Mouse (Mus musculus): Measurements from ENCODE around the gene Kpna7. TPM values are rescaled to one million over a fixed set of nuclear protein-coding genes. Genes with fewer than 3 reads are reported as not detected.
"Not testable (repeated sequence)": the region's sequence is repeated elsewhere in the genome, so short reads cannot be mapped to it uniquely, and the experiment has no call there.

Gene Kpna7
- total RNA-seq, 2 experiments from 2014 or later: not detected

DNA sequence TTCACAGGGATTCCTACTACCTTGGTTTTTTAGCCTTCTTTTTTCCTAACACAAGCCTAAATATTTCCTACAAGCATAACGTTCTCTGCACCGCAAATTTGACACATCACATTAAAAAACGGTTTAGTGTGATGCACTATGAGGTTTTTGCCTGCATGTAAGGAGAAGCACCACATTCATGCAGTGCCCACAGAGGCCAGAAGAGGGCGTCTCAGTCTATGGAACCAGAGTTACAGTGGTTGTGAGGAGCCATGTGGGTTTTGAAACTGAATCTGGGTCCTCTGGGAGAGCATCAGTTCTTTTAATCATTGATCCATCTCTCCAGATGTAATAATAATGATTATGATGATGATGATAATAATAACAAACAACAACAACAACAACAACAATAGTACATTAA is 42.2 kb downstream of the Kpna7 start:
- peak; percentile 59 for ATAC-seq (replicated peaks; ENCODE audit: poor library complexity, severe bottlenecking)

GRCm38 (mm10) chr5:145032391-145032790 is 51.4 kb downstream of the Kpna7 start, which contains the start of gene Gm4871:
TSS of gene Gm4871 (minus strand) at chr5:145032754.
- ATAC-seq (replicated peaks; ENCODE audit: poor library complexity, severe bottlenecking): not testable (repeated sequence)

- ATAC-seq (replicated peaks; ENCODE audit: poor library complexity, severe bottlenecking): not testable (repeated sequence)
Observed at GRCm38 (mm10) chr5:145030476-145030875, 53.4 kb downstream of the Kpna7 start.

- not testable (repeated sequence) for ATAC-seq (replicated peaks; ENCODE audit: poor library complexity, severe bottlenecking)
Observed at GRCm38 (mm10) chr5:145020712-145021111, 63.1 kb downstream of the Kpna7 start.

DNA sequence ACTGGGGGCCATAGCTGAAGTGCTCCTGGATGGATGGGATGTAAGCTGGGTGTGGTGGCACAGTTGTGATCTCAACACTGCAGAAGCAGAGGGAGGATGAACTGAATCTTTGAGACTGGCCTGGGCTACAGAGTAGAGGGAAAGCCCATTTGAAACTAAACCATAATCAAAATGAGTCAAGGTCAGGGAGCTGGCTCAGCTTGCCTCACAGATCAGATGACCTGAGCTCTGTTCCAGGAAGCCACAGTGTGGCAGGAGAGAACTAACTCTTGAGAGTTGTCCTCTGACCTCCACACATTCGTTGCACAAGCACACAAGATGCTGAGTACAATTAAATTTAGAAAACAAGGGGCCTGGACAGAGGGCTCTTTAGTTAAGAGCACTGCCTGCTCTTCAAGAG is 63.6 kb downstream of the Kpna7 start:
- not testable (repeated sequence) for ATAC-seq (replicated peaks; ENCODE audit: poor library complexity, severe bottlenecking)

DNA sequence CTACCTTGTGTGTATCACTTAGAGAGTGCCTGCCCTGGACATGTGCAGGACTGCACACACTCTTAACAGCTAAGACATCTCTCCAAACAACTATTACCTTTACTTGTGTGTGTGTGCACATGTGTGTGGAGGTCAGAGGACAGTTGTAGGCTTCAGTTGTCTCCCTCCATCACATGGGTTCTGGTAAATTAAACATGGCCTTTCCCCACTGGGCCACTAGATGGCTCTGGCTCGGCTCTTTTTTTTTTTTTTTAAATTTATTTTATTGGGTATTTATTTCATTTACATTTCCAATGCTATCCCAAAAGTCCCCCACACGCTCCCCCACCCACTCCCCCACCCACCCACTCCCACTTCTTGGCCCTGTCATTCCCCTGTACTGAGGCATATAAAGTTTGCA is 67.1 kb downstream of the Kpna7 start:
- not testable (repeated sequence) for ATAC-seq (replicated peaks; ENCODE audit: poor library complexity, severe bottlenecking)

DNA sequence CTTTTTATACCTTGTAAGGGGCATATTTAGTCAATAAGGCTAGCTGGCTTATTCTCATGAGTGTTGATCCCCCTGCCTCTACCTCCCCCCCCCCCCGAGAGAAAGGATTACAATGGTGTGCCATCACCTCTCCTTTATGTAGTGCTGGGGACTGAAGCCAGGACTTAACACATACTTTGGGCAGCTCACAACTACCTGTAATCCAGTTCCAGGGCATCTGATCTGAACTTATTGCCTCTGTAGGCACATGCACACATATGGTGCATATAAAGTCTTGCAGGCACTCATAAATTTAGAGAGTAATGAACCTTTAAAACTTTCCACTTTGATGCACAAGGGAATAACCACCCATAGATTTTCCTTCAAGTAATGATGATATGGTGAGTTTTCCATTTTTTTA is 69.6 kb downstream of the Kpna7 start:
- ATAC-seq (replicated peaks; ENCODE audit: poor library complexity, severe bottlenecking): no peak

DNA sequence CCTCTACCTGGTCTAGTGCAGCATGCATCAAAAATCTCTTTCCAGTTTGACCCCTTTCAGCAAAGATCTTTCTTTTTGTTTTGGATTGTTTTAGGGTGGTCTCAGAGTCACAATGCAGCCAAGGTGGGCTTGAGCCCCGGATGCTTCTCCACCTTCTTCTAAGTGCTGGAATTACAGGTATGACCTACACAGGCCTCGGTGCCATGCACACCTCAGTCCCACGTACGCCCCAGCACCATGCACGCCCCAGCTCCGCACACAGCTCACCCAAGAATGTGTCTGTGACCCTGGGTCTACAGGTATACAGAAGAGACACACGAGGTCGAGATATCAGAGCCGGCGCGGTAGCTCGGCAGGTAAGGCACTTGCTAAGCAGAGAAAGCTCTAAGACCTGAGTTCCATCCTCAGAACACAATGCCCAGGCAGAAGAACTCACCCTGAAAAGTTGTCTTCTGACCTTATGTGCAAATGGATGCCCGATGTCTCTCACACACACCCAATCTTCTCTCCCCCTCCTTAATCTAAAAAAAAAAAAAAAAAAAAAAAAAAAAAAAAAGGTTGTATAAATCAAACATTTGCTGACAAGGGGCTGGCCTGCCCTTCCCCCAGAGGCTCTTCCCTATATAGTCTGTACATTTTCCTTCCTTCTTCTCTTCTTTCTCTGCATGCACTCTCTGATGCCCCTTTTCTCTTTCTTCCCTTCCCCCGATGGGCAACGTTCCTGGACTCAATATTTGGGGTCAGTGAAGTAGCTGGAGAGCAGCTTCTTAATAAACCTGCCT is 74.8 kb downstream of the Kpna7 start:
- ATAC-seq (replicated peaks; ENCODE audit: poor library complexity, severe bottlenecking): no peak

- no peak for ATAC-seq (replicated peaks; ENCODE audit: poor library complexity, severe bottlenecking)
Observed at GRCm38 (mm10) chr5:145005596-145005995, 78.2 kb downstream of the Kpna7 start.

- ATAC-seq (replicated peaks; ENCODE audit: poor library complexity, severe bottlenecking): no peak
Observed at GRCm38 (mm10) chr5:145004495-145004894, 79.3 kb downstream of the Kpna7 start.

DNA sequence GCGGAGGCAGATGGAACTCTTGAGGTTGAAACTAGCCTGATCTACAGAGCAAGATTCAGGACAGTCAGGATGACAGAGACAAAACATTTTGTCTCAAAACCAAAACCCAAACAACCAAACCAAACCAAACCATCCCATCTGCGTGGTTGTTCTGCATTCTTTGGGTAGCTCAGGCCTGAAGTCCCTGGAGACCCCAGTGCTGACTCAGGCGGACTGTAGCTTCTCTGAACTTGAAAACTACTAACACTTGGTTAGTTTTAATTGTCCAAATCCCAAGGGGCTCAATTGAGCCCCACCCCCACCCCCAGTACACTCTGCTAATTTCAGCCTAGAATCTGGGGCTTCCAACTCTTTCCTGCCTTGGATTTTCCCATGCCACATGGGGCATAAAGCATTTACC is 80.5 kb downstream of the Kpna7 start:
- no peak for ATAC-seq (replicated peaks; ENCODE audit: poor library complexity, severe bottlenecking)

GRCm38 (mm10) chr5:144998491-144998890 is 85.3 kb downstream of the Kpna7 start:
- peak; percentile 92 for ATAC-seq (replicated peaks; ENCODE audit: poor library complexity, severe bottlenecking)

DNA sequence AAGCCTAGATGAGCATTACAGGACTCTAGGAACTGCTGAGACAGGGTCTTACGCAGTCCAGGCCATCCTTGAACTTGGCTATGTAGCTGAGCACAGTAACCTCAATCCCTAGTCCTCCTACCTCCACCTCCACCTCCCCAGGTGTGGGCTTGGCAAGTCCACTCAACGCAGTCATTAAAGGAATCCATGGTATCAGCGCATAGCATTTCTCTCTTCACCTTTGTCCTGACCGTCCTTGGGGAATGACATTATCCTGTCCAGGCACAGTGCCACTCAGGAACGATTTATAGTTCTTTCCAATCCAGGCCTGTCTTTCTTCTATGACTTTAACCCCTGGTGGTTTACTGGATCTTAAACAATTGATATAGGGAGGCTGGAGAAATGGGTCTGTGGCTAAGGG is 93.3 kb downstream of the Kpna7 start:
- no peak for ATAC-seq (replicated peaks; ENCODE audit: poor library complexity, severe bottlenecking)

- ATAC-seq (replicated peaks; ENCODE audit: poor library complexity, severe bottlenecking): no peak
Observed at GRCm38 (mm10) chr5:144990051-144990450, 93.8 kb downstream of the Kpna7 start.

GRCm38 (mm10) chr5:144989061-144989405 is 94.8 kb downstream of the Kpna7 start:
- 0 out of 2 replicates have a peak, but pooled peaks have one; percentile 8 for ATAC-seq (replicated peaks; ENCODE audit: poor library complexity, severe bottlenecking)

- peak; percentile 34; the same call in 1 of the 2 replicates for ATAC-seq (replicated peaks; ENCODE audit: poor library complexity, severe bottlenecking)
Observed at GRCm38 (mm10) chr5:144988340-144989060, 95.3 kb downstream of the Kpna7 start.

DNA sequence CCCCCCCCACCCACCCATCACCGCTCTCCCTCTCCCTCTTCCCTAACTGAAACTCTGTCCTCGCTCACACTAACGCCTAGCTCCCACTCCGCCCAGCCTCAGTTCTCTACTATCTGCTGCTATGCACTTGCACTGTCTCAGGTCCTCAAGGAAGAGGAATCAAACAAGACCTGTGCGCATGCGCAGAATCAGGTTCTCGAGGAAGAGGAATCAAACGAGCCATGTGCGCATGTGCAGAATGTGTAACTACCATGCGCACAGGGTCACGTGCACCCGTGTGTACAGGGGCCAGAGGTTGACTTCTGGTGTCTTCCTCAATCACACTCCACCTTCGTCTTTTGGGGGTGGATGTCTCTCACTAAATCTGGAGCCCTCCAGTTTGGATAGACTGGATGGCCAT is 96.3 kb downstream of the Kpna7 start:
- ATAC-seq (replicated peaks; ENCODE audit: poor library complexity, severe bottlenecking): no peak

DNA sequence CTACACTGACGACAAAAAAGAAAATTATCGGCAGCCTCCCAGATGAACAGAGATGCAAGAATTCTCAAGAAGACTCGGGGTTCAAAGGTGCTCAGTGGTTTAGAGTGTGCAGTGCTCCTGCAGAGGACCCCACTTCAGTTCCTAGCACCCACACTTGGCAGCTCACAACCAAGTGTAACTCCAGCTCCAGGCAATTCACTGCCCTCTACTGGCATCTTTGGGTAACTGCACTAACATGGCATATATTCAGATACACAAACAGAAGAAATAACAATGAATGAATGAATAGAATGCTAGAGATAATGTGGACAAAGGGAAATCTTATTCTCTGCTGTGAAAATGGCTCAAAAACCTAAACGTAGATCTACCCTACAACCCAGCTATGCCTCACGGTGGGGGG is 99.0 kb downstream of the Kpna7 start:
- ATAC-seq (replicated peaks; ENCODE audit: poor library complexity, severe bottlenecking): no peak

GRCm38 (mm10) chr5:144983227-144983626 is 100.6 kb downstream of the Kpna7 start:
- no peak for ATAC-seq (replicated peaks; ENCODE audit: poor library complexity, severe bottlenecking)

- ATAC-seq (replicated peaks; ENCODE audit: poor library complexity, severe bottlenecking): no peak
Observed at GRCm38 (mm10) chr5:144979110-144979509, 104.7 kb downstream of the Kpna7 start.

DNA sequence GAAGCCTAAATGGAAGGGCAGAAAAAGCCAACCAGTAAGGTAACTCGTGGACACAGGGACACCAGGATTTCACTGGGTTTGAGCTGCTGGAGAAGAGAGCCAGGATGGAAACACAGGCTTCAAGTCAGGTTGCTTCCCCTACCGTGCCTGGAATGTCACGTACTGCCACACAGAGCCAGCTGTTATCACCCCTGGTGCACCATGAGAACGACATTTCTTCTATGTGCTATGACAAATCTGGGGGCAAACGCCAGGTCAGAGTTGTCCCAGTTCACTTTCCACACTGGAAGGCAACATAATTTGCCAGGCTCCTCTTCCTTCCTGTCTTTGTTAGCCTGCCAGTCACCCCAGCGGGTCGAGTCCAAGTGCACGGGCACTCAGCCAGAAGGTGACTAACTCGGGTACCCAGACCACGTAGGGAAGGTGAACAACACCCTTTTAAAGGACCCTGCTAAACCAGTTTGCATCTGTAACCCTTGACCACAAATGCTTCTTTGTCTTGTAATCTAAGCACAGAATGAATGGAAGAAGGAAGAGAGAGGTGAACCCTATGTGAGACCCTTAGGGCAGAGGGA is 105.2 kb downstream of the Kpna7 start:
- no peak for ATAC-seq (replicated peaks; ENCODE audit: poor library complexity, severe bottlenecking)
